Mouse (Mus musculus): ENCODE data around the gene Aip.

Gene Aip

GRCm38 (mm10) chr19:4114551-4114950, 11.1 kb downstream of the Aip start:
- no peak for DNase-seq (ENCODE audit: low read depth in 1 of 2, low spot score in 2 of 2)

DNA sequence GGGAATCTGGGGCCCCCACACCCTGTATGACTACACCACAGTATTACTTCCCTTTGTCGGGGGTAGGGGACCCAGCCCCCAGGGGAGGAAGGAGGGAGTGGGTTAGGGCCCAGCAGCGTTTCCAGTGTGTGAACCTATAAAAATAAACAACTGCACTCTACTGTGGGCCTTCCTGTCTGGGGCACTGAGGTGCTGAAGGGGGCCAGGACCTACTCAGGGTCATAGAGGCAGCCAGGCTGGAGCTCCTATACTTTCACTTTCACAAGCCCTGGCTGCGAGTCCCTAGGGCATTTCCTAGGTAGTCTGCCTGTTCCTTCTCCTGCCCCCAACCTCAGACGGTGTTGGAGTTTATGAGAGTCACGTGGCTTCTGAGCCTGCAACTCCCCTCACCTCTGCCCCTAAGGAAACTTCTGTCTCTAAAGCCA, 11.8 kb downstream of the Aip start:
- peak in 1 of 2 experiments; percentile 64 for DNase-seq (ENCODE audit: low read depth in 1 of 2, low spot score in 2 of 2)

GRCm38 (mm10) chr19:4113186-4113805, 12.4 kb downstream of the Aip start:
- peak in 1 of 2 experiments; percentile 61 for DNase-seq (ENCODE audit: low read depth in 1 of 2, low spot score in 2 of 2)

DNA sequence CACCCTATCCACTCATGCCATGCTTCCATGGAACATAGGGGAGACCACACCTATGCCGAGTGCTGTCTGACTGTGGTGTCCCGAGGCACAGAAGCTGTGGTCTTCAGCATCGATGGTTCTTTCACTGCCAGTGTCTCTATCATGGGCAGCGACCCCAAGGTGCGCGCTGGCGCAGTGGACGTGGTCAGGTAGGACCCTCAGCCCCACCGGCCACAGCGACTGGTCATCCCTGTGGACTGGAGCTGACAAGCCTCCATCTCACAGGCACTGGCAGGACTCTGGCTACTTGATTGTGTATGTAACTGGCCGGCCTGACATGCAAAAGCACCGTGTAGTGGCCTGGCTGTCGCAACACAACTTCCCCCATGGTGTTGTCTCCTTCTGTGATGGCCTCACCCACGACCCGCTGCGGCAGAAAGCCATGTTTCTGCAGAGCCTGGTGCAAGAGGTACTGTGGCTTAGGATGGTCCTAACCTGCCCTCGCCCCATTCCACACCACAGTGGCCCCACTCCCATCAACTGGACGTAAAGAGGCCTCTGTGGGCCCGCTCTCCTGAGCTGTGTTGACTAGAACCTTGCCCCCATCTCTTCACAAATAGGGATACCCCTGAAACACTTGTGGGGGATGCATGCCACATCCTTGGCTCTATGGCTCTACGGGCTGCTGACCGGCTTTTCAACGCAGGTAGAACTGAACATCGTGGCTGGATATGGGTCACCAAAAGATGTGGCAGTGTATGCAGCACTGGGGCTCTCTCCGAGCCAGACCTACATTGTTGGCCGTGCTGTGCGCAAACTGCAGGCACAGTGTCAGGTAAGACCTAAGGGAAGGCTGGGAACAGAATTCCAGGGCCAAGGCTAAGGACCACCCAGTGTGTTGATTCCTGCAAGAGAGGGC, 13.3 kb downstream of the Aip start:
- peak in 1 of 2 experiments; percentile 47 for DNase-seq (ENCODE audit: low read depth in 1 of 2, low spot score in 2 of 2)

DNA sequence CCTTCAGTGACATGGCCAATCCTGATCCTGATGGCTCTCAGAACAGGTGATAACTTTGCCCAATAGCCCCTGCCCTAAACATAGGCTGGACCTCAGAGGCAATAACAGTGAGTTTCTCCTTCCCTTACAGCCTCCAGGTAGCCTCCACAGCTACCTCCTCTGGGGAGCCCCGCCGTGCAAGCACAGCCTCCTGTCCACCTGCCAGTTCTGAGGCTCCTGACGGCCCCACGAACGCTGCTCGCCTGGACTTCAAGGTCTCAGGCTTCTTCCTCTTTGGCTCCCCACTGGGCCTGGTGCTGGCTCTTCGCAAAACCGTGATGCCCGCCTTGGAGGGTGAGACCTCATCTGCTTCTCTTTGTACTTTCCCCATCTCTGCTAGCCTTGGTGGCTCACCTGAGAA, 17.1 kb downstream of the Aip start:
- no peak for DNase-seq (ENCODE audit: low read depth in 1 of 2, low spot score in 2 of 2)

- DNase-seq (ENCODE audit: low read depth in 1 of 2, low spot score in 2 of 2), result no peak
These were observed 19.0 kb downstream of the Aip start for GRCm38 (mm10) chr19:4106654-4107053.

GRCm38 (mm10) chr19:4104675-4105194, 20.9 kb downstream of the Aip start:
- no peak for DNase-seq (ENCODE audit: low read depth in 1 of 2, low spot score in 2 of 2)

DNA sequence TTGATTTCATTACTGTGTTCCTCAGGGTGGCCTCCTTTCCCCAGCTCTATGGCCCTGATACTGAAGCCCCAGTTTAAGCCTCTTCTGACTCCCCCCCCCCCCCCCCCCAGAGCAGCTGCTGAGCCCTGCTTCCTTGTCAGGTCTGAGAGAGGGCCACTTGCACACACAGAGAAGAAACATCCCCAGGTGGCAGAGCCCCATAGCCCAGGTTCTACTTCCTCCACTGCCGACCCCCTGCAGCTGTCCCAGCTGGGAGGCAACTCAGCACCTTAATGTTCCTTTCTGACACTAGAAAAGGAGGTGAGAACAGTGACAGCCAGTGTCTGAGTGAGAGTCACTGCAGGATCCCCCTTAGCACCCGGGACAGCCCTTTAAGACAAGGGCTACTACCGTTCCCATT, 21.9 kb downstream of the Aip start:
- DNase-seq (ENCODE audit: low read depth in 1 of 2, low spot score in 2 of 2), result no peak

GRCm38 (mm10) chr19:4103294-4103693, 22.4 kb downstream of the Aip start:
- DNase-seq (ENCODE audit: low read depth in 1 of 2, low spot score in 2 of 2), result no peak

- DNase-seq (ENCODE audit: low read depth in 1 of 2, low spot score in 2 of 2), result no peak
These were observed 23.0 kb downstream of the Aip start for GRCm38 (mm10) chr19:4102626-4103025.

GRCm38 (mm10) chr19:4102049-4102448, 23.6 kb downstream of the Aip start:
- no peak for DNase-seq (ENCODE audit: low read depth in 1 of 2, low spot score in 2 of 2)

DNA sequence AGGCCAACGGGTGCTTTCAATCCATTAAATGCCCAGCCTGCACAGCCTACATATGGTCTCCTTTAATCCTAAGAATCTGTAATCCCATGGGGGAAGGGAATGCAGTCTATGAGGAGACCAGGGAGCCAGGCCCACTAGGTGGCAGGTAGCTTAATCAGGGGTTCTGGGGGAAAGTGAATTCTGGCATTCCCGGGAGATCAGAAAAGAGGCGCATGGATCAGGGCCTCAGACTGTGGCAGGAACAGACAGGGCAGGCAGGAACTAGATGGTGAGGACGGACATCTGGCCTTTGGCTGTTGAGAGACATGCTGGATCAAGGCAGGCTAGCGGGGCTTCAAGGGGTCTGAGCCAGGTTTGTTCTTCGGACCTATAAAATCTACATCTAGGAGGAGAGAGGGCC, 24.2 kb downstream of the Aip start:
- DNase-seq (ENCODE audit: low read depth in 1 of 2, low spot score in 2 of 2), result no peak

- no peak for DNase-seq (ENCODE audit: low read depth in 1 of 2, low spot score in 2 of 2)
These were observed 24.9 kb downstream of the Aip start for GRCm38 (mm10) chr19:4100718-4101261.

DNA sequence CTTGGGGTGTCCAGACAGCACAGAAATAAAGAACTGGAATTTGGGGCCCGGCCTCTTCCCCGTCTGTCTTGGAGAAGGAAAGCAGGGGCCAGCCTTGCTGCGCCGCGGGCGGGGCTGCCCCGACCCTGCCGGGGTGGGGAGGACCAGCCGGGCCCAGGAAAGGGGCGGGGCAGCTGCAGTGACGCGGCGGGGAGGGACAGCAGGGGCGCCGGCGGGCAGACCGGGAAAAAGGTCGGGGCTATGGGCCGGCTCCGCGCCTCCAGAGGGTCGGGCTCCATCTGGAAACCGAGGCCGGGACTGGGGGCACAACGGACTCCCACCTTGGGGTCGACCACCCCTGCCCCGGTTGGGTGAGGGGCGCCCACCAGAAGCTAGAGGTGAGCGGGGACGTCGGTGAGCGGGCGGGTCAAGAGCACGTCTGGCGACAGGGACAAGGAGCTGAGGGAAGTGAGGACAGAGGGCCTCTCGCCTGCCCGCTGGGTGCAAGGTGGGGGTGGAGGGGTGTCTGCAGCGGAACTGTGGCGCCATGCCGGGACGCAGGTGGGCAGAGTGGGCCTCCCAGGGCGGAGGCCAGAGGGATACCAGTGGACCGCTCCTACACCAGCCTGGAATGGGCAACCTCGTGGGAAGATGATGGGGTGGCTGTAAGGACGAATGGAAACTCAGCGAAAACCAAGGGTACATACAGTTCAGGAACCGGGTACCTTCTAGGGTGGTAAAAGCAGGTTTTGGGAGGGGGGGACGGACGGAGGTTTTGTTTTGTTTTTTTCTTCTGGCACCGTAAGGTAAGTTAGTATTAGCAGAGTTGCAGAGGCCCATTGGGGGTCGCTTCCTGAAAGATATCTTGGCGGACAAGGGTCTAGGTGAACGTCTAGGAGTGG, 25.6 kb downstream of the Aip start, which contains the start of gene Pitpnm1:
Pitpnm1 (plus strand) TSS at position 162 of the 881 bp plus-strand sequence.
- peak in 1 of 2 experiments; percentile 61 for DNase-seq (ENCODE audit: low read depth in 1 of 2, low spot score in 2 of 2)

DNA sequence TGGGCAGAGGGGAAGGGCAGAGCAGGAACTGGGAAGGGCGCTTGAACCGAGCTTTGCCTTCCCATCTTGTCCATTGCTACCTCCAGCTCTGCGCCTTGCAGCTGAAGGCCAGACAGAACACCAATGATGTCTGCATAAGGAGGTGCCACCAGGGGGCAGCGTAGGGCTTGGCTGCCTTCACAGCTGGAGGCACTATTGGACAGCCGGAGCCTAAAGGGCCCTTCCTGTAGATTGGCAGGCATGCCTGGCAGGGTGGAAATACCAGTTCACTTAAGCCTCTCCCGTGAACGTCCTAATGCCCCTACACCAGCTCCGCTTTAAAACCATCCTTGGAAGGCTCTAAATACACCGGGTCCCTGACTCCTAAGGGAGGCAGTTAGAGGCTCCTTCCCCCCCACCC, 26.6 kb downstream of the Aip start:
- DNase-seq (ENCODE audit: low read depth in 1 of 2, low spot score in 2 of 2), result peak; percentile 79 to 88

GRCm38 (mm10) chr19:4098426-4098825, 27.2 kb downstream of the Aip start:
- peak in 1 of 2 experiments; percentile 25 for DNase-seq (ENCODE audit: low read depth in 1 of 2, low spot score in 2 of 2)

DNA sequence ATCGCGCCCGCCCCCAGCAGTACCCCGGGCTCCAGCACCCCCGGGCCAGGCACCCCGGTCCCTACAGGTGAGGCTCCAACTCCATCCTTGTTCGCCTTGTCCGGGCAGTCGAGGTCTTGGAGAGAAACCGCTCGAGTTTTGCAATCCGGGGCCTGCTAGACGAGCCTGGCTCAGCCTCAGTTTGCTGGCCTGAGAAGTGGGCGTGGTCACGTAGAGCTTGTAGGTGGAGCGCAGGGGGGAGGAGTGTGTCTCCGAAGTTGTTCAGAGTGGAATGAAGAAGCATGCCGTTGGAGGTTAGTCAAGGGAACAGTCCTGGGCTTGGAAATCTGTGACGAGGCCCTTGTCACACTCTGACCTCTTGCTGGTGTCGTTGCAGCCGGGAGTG, 28.2 kb downstream of the Aip start:
- DNase-seq (ENCODE audit: low read depth in 1 of 2, low spot score in 2 of 2), result peak in 1 of 2 experiments; percentile 78

DNA sequence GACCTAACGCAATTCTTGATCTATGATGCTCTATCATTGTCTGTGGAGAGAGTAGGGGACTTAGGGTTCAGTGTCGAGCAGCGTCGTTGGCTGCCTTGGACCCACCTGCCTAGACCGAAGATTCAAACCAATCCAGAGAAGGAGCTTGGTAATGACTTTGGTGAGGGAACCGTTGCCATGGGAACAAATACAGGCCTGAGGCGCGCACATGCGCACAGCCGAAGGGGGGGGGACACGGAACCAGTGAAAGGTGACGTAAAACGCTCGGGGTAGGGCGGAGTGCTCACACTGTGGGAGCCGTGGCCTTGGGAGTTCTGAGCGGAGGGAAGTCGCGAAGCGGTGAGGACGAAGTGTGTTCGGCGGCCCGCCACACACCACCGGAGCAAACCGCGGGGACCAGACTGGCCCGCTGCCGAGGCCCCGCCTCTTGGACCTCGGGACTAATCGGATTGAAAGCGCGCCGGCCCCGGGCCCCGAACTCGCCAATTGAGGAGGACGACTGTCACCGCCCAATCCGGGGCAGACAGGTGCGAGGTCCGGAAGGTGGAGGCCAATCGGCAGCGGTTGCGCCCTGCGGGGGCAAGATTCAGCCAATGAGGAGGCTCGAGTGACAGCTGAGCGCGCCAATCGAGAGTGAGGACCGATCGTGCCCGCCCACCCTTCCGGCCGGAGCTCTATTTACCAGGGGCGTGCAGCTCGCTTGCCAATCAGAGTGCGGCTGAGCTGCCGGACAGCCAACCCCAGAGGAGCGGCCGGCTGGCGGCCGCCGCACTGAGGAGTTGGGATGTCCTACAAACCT, 28.8 kb downstream of the Aip start, which contains the start of gene Cdk2ap2:
Cdk2ap2 (plus strand) TSS at position 541 of the 799 bp plus-strand sequence.
- DNase-seq (ENCODE audit: low read depth in 1 of 2, low spot score in 2 of 2), result peak; percentile 99

DNA sequence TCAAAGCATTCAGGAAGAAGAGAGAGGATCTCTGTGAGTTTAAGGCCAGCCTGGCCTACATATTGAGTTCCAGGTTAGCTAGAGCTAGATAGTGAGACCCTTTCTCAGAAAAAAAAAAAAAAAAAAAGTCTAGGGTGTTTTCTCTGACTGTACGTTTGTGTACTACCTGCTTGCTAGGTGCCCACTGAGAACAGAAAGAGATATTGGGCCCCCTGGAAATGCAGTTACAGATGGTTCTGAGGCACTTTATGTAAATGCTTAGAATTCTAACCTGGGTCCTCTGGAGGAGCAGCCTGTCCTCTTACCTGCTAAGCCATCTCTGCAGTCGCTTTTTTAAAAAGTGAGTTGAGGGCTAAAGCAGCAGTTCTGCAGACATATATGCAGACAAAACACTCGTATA, 29.9 kb downstream of the Aip start:
- no peak for DNase-seq (ENCODE audit: low read depth in 1 of 2, low spot score in 2 of 2)

DNA sequence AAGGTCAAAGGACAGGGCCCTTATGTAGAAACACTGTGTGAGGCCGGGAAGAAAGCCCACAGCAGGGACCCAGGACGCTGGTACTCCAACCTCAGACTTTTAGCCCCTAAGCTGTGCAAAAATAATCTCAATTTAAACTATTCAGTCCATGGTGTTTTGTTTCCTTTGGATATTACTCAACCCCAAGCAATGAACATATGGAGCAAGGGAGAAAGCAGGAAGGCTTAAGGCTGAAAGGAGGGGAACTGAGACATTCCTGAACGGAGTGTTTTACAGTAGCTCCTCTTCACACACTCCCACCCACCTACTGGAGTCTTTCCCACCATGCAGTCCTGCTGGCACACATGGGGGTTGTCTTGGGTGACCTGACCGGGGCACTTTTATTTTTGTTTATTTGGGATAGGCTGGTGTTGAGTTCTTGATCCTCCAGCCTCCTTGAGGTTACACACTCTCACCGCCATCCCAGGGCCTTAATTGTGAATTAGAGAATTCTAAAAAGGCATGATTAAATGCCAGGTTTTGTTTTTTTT, 30.8 kb downstream of the Aip start:
- no peak for DNase-seq (ENCODE audit: low read depth in 1 of 2, low spot score in 2 of 2)

Measured in monocyte, adult 2 months (primary cell).